Mouse (Mus musculus) liver, embryonic 11.5 days (tissue): Measurements from ENCODE around the gene N4bp2l2. TPM values are rescaled to one million over a fixed set of nuclear protein-coding genes. Genes with fewer than 3 reads are reported as not detected.
"Not testable (repeated sequence)": the region's sequence is repeated elsewhere in the genome, so short reads cannot be mapped to it uniquely, and the experiment has no call there.

Source experiments
- ATAC-seq: fragments of 200-750 bp; cut with Nextera tagmentation; replicated peaks from 2 replicates; pipeline ENCODE4 v1.8.0; 2017; ENCODE audit warnings: moderate number of reproducible peaks, mild to moderate bottlenecking, moderate TSS enrichment, moderate library complexity; ENCODE audit not compliant: low FRiP score
- DNase-seq: peaks from one replicate; pipeline ENCODE4 v3.0.0-alpha.2; 2017; ENCODE audit warnings: low spot score
- H3K27ac ChIP-seq: fragments of 300-500 bp; sonication (generic); 2 replicates; pipeline ENCODE4 v1.5.1; 2014; ENCODE audit warnings: mild to moderate bottlenecking, low read depth, low read length, control low read depth
- H3K27me3 ChIP-seq: fragments of 300-500 bp; sonication (generic); replicated peaks from 2 replicates; pipeline ENCODE4 v1.6.1; 2014; ENCODE audit warnings: low read length, mixed read lengths; ENCODE audit not compliant: control insufficient read depth, insufficient read depth
- H3K36me3 ChIP-seq: fragments of 300-500 bp; sonication (generic); 2 replicates; pipeline ENCODE4 v1.6.1; 2014; ENCODE audit warnings: mild to moderate bottlenecking, low read length, moderate library complexity, mixed read lengths; ENCODE audit not compliant: control insufficient read depth, insufficient read depth
- H3K4me1 ChIP-seq: fragments of 300-500 bp; sonication (generic); replicated peaks from 2 replicates; pipeline ENCODE4 v1.6.1; 2014; ENCODE audit warnings: low read length, mixed read lengths; ENCODE audit not compliant: control insufficient read depth, insufficient read depth
- H3K4me2 ChIP-seq: fragments of 300-500 bp; sonication (generic); 2 replicates; pipeline ENCODE4 v1.6.1; 2014; ENCODE audit warnings: mild to moderate bottlenecking, control low read depth, moderate library complexity
- H3K4me3 ChIP-seq: fragments of 300-500 bp; sonication (generic); 2 replicates; pipeline ENCODE4 v1.5.1; 2014; ENCODE audit warnings: low read depth, low read length, control low read depth
- H3K9ac ChIP-seq: fragments of 300-500 bp; sonication (generic); 2 replicates; pipeline ENCODE4 v1.6.1; 2014; ENCODE audit warnings: low read depth, low read length, control low read depth
- H3K9me3 ChIP-seq: fragments of 300-500 bp; sonication (generic); 2 replicates; pipeline ENCODE4 v1.6.1; 2016; ENCODE audit warnings: low read length, inconsistent platforms, mixed read lengths; ENCODE audit not compliant: control insufficient read depth
- WGBS: fragments of 180-500 bp; shearing (Covaris S2); extraction: QIAGEN DNeasy Blood & Tissue Kit; methylation state at CpG from one replicate; pipeline ENCODE4 v1.1.7; 2014; 5-methylcytosine and 5-hydroxymethylcytosine counted together
- polyA plus RNA-seq: library from polyadenylated mRNA; unstranded; fragments of >200 nt; fragmentation: Nextera tagmentation; extraction: Ambion mirVana; gene quantifications from 2 replicates; pipeline ENCODE4 v1.2.1, GENCODE M21; 2014

N4bp2l2 gene
- 41.8 and 50.2 TPM in 2 replicates for polyA plus RNA-seq

DNA sequence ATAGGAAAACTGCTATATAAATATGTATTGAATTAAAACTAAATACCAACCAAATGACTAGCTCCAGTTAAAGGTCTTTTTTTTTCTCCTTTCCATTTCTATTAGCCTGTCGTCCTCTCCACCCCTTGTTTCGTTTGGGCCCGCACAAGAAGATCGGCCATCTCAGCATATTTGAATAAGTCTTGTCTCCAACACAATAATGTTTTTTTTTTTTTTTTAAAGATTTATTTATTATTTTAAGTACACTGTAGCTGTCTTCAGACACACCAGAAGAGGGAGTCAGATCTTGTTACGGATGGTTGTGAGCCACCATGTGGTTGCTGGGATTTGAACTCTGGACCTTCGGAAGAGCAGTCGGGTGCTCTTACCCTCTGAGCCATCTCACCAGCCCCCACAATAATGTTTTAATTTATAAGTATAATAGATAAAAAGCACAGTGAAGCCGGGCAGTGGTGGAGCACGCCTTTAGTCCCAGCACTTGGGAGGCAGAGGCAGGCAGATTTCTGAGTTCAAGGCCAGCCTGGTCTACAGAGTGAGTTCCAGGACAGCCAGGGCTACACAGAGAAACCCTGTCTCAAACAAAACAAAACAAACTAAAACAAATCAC lies at the start of gene N4bp2l2:
TSS of gene N4bp2l2 (minus strand) at position 51 of the 607 bp plus-strand sequence.
- not testable (repeated sequence) for DNase-seq, ATAC-seq, H3K27me3 ChIP-seq, H3K4me1 ChIP-seq, H3K9me3 ChIP-seq
- Histone ChIP-seq H3K36me3 (peaks cover 11% of the 10 kb centered on the region), H3K9ac (peak within 1 kb of the TSS; percentile 86), H3K27ac (peak within 1 kb of the TSS; percentile 87), H3K4me2 (peak within 1 kb of the TSS; percentile 89), H3K4me3 (peak within 1 kb of the TSS; percentile 81)
- WGBS, result 91% methylated on average over 8 of the region's 9 CpGs

DNA sequence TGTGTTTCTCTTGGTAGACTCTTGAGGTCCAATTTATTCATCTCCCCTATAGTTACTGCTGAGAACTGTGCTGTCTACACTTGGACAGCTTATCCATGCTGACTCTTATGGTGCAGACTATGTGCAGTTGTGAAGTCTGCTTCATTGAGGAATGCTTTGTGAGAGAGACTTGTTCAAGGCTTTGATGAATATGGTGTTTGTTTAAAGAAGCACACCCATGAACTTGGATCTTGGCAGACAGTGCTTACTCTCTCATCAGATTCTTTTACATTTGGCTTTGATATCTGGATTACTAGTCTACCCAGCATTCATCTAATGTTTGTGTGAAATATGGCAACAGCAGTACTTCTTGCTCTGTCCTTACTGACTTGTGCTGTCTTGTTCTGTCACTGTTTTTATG lies 47.4 kb upstream of the N4bp2l2 start:
- Histone ChIP-seq H3K4me2 (no peak overlapping the region), H3K4me1 (peaks cover 13% of the 10 kb centered on the region), H3K27me3 (no peaks in the 10 kb centered on the region), H3K4me3 (no peak overlapping the region), H3K36me3 (peaks cover under 1% of the 10 kb centered on the region; the same call in 1 of the 2 replicates), H3K9me3 (no peaks in the 10 kb centered on the region), H3K27ac (no peak overlapping the region), H3K9ac (no peak overlapping the region)
- no peak for DNase-seq
- ATAC-seq, result no peak

DNA sequence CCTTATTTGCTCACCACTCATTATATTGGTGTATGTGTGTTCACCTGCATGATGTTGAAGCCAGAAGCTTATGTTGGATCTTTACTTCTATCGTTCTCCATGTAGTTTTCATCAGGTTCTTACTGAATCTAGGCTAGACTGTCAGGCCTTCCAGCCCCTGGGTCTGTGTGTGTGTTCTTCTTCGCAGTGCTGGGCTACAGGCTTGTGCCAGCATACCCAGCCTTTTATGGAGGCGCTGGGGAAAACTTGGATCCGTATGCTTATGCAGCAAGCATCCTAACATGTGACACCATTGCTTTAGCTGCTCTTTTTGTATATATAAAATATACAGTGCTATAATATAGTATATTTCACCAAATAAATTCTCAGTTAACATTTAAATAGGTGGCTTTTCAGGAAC lies 45.5 kb upstream of the N4bp2l2 start:
- DNase-seq (no peak), ATAC-seq (no peak)
- H3K36me3 ChIP-seq, result no peaks in the 10 kb centered on the region
- no peaks in the 10 kb centered on the region for H3K27me3 ChIP-seq
- no peak overlapping the region for H3K9ac ChIP-seq
- H3K4me2 ChIP-seq, result no peak overlapping the region
- no peaks in the 10 kb centered on the region for H3K9me3 ChIP-seq
- 93% methylated on average over 4 of the region's 4 CpGs for WGBS
- no peak overlapping the region for H3K27ac ChIP-seq
- no peak overlapping the region for H3K4me3 ChIP-seq
- peaks cover 19% of the 10 kb centered on the region for H3K4me1 ChIP-seq

DNA sequence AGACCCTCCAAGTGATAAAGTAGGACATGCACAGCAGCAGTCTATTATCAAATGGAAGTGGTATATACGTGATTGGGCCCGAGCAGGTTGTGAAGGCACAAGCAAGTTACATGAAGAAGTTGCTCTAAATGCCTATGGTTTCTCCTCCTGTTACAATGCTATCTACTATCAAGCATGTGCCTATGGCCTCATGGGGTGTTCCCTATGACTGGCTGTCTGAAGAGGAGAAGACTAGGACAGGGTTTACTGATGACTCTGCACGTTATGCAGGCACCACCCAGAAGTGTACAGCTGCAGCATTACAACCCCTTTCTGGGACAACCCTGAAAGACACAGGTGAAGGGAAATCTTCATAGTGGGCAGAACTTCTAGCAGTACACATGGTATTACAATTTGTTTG lies 41.2 kb upstream of the N4bp2l2 start:
- not testable (repeated sequence) for H3K4me1 ChIP-seq
- peak; percentile 83 for ATAC-seq

DNA sequence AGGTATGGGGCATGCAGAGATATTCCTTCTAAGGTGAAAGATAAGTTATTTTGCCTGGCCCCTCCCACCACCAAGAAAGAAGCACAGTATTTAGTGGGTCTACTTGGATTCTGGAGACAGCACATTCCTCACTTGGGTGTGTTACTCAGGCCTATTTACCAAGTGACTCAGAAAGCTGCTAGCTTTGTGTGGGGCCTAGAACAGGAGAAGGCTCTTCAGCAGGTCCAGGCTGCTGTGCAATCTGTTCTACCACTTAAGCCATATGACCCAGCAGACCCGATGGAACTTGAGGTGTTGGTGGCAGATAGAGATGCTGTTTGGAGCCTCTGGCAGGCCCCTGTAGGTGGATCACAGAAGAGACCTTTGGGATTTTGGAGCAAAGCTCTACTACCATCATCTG lies 40.7 kb upstream of the N4bp2l2 start:
- not testable (repeated sequence) for H3K4me3 ChIP-seq, H3K36me3 ChIP-seq, H3K27me3 ChIP-seq, H3K9ac ChIP-seq, H3K4me1 ChIP-seq, ATAC-seq, DNase-seq, H3K4me2 ChIP-seq, H3K9me3 ChIP-seq, H3K27ac ChIP-seq
- WGBS, result 79% methylated on average over 1 of the region's 1 CpGs

More for the DNA sequence above, 41.2 kb upstream of the N4bp2l2 start:
- H3K4me3 ChIP-seq, H3K9ac ChIP-seq, H3K9me3 ChIP-seq, H3K36me3 ChIP-seq, H3K4me2 ChIP-seq, H3K27ac ChIP-seq, H3K27me3 ChIP-seq, DNase-seq: not testable (repeated sequence)
- 60% methylated on average over 3 of the region's 3 CpGs for WGBS

GRCm38 (mm10) chr5:150702714-150703113 lies 36.7 kb upstream of the N4bp2l2 start:
- no peak overlapping the region for H3K4me2 ChIP-seq
- H3K27me3 ChIP-seq, result no peaks in the 10 kb centered on the region
- DNase-seq, result no peak
- peaks cover 5% of the 10 kb centered on the region; the same call in 1 of the 2 replicates for H3K4me1 ChIP-seq
- no peaks in the 10 kb centered on the region for H3K9me3 ChIP-seq
- no peak overlapping the region for H3K27ac ChIP-seq
- 72% methylated on average over 2 of the region's 2 CpGs for WGBS
- H3K9ac ChIP-seq, result no peak overlapping the region
- H3K36me3 ChIP-seq, result 0 out of 2 replicates have a peak, but pooled peaks cover 6% of the 10 kb centered on the region
- no peak overlapping the region for H3K4me3 ChIP-seq
- ATAC-seq, result no peak

GRCm38 (mm10) chr5:150693277-150693676 lies 27.3 kb upstream of the N4bp2l2 start:
- 93% methylated on average over 2 of the region's 2 CpGs for WGBS
- H3K9me3 ChIP-seq, result no peaks in the 10 kb centered on the region
- no peak overlapping the region for H3K4me3 ChIP-seq
- ATAC-seq (no peak), DNase-seq (no peak)
- H3K4me1 ChIP-seq, result no peaks in the 10 kb centered on the region
- H3K27ac ChIP-seq, result no peak overlapping the region
- H3K4me2 ChIP-seq, result no peak overlapping the region
- no peak overlapping the region for H3K9ac ChIP-seq
- H3K27me3 ChIP-seq, result no peaks in the 10 kb centered on the region
- H3K36me3 ChIP-seq, result 0 out of 2 replicates have a peak, but pooled peaks cover 2% of the 10 kb centered on the region

DNA sequence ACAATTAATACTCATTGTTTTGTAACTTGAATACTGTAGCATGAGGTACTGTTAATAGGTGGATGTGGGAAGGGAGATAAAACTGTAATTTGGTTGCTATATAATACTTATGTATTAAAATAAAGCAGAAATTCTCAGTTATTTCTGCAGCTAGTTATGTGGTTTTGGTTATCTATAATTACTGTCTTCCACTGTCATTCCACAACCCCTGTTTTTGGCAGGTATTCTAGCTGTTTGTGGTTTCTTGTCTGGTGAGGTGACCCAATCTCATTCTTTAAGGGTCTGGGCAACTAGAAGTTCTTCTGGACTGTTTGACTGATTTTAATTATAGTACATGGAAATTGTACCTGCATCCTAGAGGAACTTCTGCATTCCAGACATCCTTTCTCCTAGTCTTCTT lies 24.7 kb upstream of the N4bp2l2 start:
- DNase-seq (no peak), ATAC-seq (no peak)
- no peak overlapping the region for H3K27ac ChIP-seq
- no peaks in the 10 kb centered on the region for H3K27me3 ChIP-seq
- H3K9ac ChIP-seq, result no peak overlapping the region
- H3K9me3 ChIP-seq, result no peaks in the 10 kb centered on the region
- H3K4me2 ChIP-seq, result no peak overlapping the region
- no peaks in the 10 kb centered on the region for H3K4me1 ChIP-seq
- no peak overlapping the region for H3K4me3 ChIP-seq
- H3K36me3 ChIP-seq, result no peaks in the 10 kb centered on the region

DNA sequence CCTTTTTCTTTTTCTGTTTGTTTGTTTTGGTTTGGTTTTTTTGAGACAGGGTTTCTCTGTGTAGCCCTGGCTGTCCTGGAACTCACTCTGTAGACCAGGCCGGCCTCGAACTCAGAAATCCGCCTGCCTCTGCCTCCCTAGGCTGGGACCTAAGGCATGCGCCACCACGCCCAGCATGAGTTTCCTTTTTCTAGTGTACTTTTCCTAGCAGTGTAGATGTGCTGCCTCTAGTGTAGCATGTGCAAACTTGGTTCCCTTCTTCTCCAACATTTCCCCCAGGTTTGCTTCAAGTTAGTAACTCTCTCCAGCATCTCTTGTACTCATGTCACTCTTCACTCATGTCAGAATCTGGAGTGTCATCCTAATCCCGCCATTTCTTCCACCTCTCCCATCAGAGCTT lies 16.9 kb upstream of the N4bp2l2 start:
- H3K27me3 ChIP-seq, ATAC-seq, H3K4me2 ChIP-seq, DNase-seq, H3K4me1 ChIP-seq, H3K36me3 ChIP-seq, H3K4me3 ChIP-seq, H3K9me3 ChIP-seq, H3K9ac ChIP-seq, H3K27ac ChIP-seq: not testable (repeated sequence)
- 88% methylated on average over 6 of the region's 6 CpGs for WGBS
